Mouse (Mus musculus): ENCODE measurements around the gene Atf6b. TPM values are rescaled to one million over a fixed set of nuclear protein-coding genes. Genes with fewer than 3 reads are reported as not detected.

The Atf6b gene
- polyA plus RNA-seq, 1 experiment from 2014 or later = 12.9 TPM

DNA sequence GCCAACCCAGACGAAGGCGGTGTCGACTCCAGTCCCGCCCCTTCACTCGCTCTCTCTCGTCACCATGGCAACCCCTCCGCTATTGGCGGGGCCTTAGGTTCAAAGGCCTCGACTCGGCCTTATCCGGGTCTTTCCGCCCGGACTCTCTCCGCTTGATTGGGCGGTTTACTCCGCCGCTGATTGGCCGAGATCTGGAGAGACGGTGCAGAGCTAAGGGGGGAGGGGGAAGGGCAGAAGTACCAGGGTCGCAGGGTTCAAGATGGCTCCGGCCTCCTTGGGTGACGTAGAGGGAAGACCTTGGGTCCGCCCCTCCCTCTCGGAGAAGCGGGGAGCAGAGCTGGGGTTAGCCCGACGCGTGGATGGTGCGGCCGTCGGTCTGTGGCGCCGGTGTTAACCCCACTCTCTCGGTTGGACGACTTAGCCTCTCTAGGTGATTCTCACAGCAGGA, 42.9 kb upstream of the Atf6b start, which contains the start of gene Agpat1:
Agpat1 (plus strand) TSS at position 202 of the 448 bp plus-strand sequence.
- DNase-seq = peak; percentile 99
- H3K27me3 ChIP-seq (ENCODE audit: insufficient read depth, low read length) = no peaks in the 10 kb centered on the region
- H3K4me3 ChIP-seq (ENCODE audit: low read depth, low read length) = peak within 1 kb of the TSS; percentile 77
- peaks cover 15% of the 10 kb centered on the region for H3K36me3 ChIP-seq (replicated peaks; ENCODE audit: insufficient read depth, low read length)
- peak within 1 kb of the TSS; percentile 86 for H3K9ac ChIP-seq (replicated peaks)
- WGBS (ENCODE audit: insufficient replicate concordance) = 0% methylated on average over 35 of the region's 35 CpGs
- no peak for TF ChIP-seq EP300 (IDR thresholded peaks at IDR 0.05; ENCODE audit: low read depth)
- TF ChIP-seq CTCF (IDR thresholded peaks at IDR 0.05; ENCODE audit: low read depth) = no peak
- no peaks in the 10 kb centered on the region for H3K9me3 ChIP-seq (ENCODE audit: low read length)
- peak within 1 kb of the TSS; percentile 97 for H3K4me2 ChIP-seq (ENCODE audit: low read depth, low read length)
- peak; percentile 83 for ATAC-seq
- H3K4me1 ChIP-seq (ENCODE audit: insufficient read depth) = peaks cover 53% of the 10 kb centered on the region
- peak within 1 kb of the TSS; percentile 96 for H3K27ac ChIP-seq (ENCODE audit: low read depth)

DNA sequence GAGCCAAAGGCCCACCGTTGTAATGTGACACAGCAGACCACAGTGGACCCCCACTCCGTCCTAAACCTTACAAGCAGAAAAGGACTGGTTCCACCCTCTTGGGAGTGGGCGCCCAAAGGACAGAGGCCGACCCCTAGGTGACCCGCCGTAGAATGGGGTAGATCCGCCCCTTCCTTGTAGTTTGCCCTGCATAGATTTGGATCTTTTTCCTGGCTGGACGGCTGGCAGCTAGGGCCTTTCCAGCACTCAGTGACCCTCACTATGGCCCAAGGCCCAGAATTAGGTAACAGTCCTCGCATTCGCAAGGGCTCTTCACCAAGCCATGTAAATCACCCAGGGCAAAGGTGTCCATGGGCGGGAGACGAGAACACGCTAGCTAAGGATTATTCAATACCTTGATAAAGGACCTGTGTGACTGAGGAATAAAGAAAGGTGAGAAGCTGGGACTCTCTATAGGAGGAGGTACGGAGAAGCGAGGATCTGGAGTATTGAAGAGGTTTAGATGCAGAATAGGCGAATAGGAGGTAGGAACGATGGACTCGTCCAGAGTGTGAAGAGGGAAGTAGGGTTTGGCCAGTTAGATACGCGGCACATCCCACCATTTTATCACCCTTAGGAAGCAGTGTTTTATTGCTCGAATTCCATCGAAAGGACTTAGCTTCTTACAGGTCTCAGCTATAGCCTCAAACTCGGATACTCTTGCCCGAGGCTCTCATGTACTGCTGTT, 42.3 kb upstream of the Atf6b start:
- peak overlapping the region; percentile 92 for H3K4me2 ChIP-seq (ENCODE audit: low read depth, low read length)
- peaks cover 15% of the 10 kb centered on the region for H3K36me3 ChIP-seq (replicated peaks; ENCODE audit: insufficient read depth, low read length)
- peak overlapping the region; percentile 96 for H3K27ac ChIP-seq (ENCODE audit: low read depth)
- peak overlapping the region; percentile 86 for H3K9ac ChIP-seq (replicated peaks)
- ATAC-seq (peak; percentile 2; the same call in 1 of the 2 replicates), DNase-seq (peak; percentile 69)
- peak overlapping the region; percentile 77 for H3K4me3 ChIP-seq (ENCODE audit: low read depth, low read length)
- H3K4me1 ChIP-seq (ENCODE audit: insufficient read depth) = peaks cover 49% of the 10 kb centered on the region
- no peaks in the 10 kb centered on the region for H3K9me3 ChIP-seq (ENCODE audit: low read length)
- TF ChIP-seq CTCF (IDR thresholded peaks at IDR 0.05; ENCODE audit: low read depth) = no peak
- 14% methylated on average over 24 of the region's 24 CpGs for WGBS (ENCODE audit: insufficient replicate concordance)
- no peaks in the 10 kb centered on the region for H3K27me3 ChIP-seq (ENCODE audit: insufficient read depth, low read length)

DNA sequence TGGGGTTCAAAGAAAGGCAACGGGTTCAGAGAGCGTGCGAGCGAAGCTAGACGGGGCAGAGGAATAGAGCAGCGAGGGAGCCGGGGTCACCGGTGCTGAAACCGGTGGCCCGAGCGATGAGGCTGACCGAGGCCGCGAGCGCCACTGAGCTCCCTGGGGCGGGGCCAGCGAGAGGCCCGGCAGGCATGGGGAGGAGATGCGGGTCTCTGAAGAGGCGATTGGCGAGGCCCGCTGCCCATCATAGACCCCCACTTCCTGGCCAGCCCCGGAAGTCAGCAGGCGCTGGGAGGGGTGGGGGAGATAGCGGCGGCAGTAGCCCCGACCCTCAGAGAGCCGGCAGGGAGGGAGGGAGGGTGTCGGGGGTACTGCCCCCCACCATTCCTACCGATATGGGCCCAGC, 41.3 kb upstream of the Atf6b start:
- H3K9me3 ChIP-seq (ENCODE audit: low read length) = no peaks in the 10 kb centered on the region
- DNase-seq (peak; percentile 94), ATAC-seq (peak; percentile 15)
- H3K9ac ChIP-seq (replicated peaks) = peak overlapping the region; percentile 86
- peak overlapping the region; percentile 92 for H3K4me2 ChIP-seq (ENCODE audit: low read depth, low read length)
- H3K27ac ChIP-seq (ENCODE audit: low read depth) = peak overlapping the region; percentile 96
- H3K36me3 ChIP-seq (replicated peaks; ENCODE audit: insufficient read depth, low read length) = peaks cover 13% of the 10 kb centered on the region
- peak overlapping the region; percentile 77 for H3K4me3 ChIP-seq (ENCODE audit: low read depth, low read length)
- no peaks in the 10 kb centered on the region for H3K27me3 ChIP-seq (ENCODE audit: insufficient read depth, low read length)
- TF ChIP-seq CTCF (IDR thresholded peaks at IDR 0.05; ENCODE audit: low read depth) (no peak), EP300 (IDR thresholded peaks at IDR 0.05; ENCODE audit: low read depth) (no peak)
- WGBS (ENCODE audit: insufficient replicate concordance) = under 1% methylated on average over 19 of the region's 30 CpGs
- peaks cover 49% of the 10 kb centered on the region for H3K4me1 ChIP-seq (ENCODE audit: insufficient read depth)

DNA sequence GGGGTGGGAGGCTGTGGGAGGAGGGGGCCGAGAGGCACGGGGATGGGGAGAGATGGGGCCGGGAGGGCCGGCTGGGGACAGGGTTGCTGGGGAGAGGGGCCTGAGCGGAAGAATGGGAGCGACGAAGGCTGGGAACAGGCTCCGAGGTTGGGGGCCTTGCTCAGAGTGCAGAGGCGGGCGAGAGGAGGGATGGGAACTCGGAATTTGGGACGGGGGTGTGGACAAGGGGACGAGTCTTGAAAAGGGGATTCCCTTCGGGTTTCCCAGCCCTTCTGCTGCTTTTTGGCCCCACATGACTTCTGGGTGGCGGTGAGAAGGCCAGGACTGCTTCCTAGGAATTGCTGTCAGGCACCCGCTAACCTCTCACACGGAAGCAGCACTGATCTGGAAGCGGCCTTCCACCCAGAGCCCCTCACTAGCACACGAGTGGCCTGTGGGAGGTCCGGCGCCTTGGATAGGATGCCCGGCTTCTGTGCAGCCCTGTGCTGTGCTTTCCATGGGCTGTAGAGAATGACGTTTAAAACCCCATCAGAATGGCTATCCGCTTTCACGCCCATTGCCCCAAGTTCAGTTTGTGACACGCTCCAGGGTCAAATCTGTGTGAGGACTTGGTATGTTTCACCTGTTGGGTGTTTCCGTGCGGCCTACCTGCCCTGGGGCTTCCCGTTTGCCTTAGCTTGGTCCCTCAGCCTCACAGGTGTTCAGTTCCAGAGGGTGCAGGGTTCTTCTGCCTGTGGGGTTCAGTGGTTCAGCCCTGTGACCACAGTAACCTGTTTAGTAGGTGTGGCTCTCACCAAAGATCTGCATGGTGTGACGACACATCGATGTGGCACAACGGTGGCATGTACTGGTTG, 40.5 kb upstream of the Atf6b start:
- Histone ChIP-seq H3K4me3 (ENCODE audit: low read depth, low read length) (peak overlapping the region; percentile 77), H3K4me2 (ENCODE audit: low read depth, low read length) (peak overlapping the region; percentile 92), H3K27me3 (ENCODE audit: insufficient read depth, low read length) (no peaks in the 10 kb centered on the region), H3K36me3 (replicated peaks; ENCODE audit: insufficient read depth, low read length) (peaks cover 17% of the 10 kb centered on the region; the same call in 1 of the 2 replicates), H3K9me3 (ENCODE audit: low read length) (no peaks in the 10 kb centered on the region), H3K9ac (replicated peaks) (peak overlapping the region; percentile 86), H3K27ac (ENCODE audit: low read depth) (peak overlapping the region; percentile 96), H3K4me1 (ENCODE audit: insufficient read depth) (peaks cover 49% of the 10 kb centered on the region)
- DNase-seq (no peak), ATAC-seq (no peak)
- 11% methylated on average over 32 of the region's 32 CpGs for WGBS (ENCODE audit: insufficient replicate concordance)
- TF ChIP-seq CTCF (IDR thresholded peaks at IDR 0.05; ENCODE audit: low read depth) (no peak), EP300 (IDR thresholded peaks at IDR 0.05; ENCODE audit: low read depth) (no peak)

DNA sequence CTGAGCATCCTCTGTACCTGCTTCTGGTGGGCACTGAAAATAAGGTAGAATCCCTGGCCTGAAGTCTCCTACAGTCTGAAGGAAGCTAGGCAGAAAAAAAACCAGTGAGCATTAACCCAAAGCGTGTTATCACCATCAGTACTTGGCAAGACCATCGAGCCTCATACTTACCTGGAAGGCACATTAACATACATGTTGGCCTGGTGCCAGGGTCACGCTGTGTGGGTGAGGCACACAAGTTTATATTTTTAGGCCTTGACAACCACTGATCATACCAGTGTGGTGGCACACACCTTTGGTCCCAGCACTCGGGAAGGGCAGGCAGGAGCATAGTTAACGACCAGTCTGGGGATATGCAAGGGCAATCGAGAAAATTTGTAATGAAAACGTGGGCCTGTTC, 38.9 kb upstream of the Atf6b start:
- Histone ChIP-seq H3K4me1 (ENCODE audit: insufficient read depth) (peaks cover 36% of the 10 kb centered on the region), H3K9ac (replicated peaks) (no peak overlapping the region), H3K27me3 (ENCODE audit: insufficient read depth, low read length) (no peaks in the 10 kb centered on the region), H3K9me3 (ENCODE audit: low read length) (no peaks in the 10 kb centered on the region), H3K36me3 (replicated peaks; ENCODE audit: insufficient read depth, low read length) (peaks cover 32% of the 10 kb centered on the region), H3K27ac (ENCODE audit: low read depth) (no peak overlapping the region), H3K4me3 (ENCODE audit: low read depth, low read length) (no peak overlapping the region), H3K4me2 (ENCODE audit: low read depth, low read length) (no peak overlapping the region)
- ATAC-seq (no peak), DNase-seq (no peak)
- WGBS (ENCODE audit: insufficient replicate concordance) = 73% methylated on average over 7 of the region's 7 CpGs
- TF ChIP-seq CTCF (IDR thresholded peaks at IDR 0.05; ENCODE audit: low read depth) (no peak), EP300 (IDR thresholded peaks at IDR 0.05; ENCODE audit: low read depth) (no peak)

DNA sequence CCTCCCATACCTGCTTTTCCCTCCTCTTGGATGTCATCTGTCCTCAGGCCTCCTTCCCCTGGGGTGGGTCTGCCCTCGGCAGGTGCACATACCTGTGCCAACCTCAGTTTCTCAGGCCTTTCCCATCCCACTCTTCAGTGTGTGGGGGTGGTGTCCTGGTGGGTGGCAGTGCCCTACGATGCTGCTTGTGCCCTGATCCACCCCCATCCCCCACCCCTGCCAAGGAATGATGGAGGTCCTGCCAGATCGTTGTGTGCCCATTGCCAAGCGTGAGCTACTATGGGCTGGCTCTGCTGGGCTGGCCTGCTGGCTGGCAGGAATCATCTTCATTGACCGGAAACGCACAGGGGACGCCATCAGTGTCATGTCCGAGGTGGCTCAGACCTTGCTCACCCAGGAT, 35.9 kb upstream of the Atf6b start:
- H3K36me3 ChIP-seq (replicated peaks; ENCODE audit: insufficient read depth, low read length) = peaks cover 41% of the 10 kb centered on the region
- no peak overlapping the region for H3K9ac ChIP-seq (replicated peaks)
- DNase-seq (no peak), ATAC-seq (no peak)
- H3K4me1 ChIP-seq (ENCODE audit: insufficient read depth) = peaks cover 23% of the 10 kb centered on the region
- no peaks in the 10 kb centered on the region for H3K27me3 ChIP-seq (ENCODE audit: insufficient read depth, low read length)
- no peak overlapping the region for H3K27ac ChIP-seq (ENCODE audit: low read depth)
- no peaks in the 10 kb centered on the region for H3K9me3 ChIP-seq (ENCODE audit: low read length)
- TF ChIP-seq EP300 (IDR thresholded peaks at IDR 0.05; ENCODE audit: low read depth) (no peak), CTCF (IDR thresholded peaks at IDR 0.05; ENCODE audit: low read depth) (no peak)
- H3K4me3 ChIP-seq (ENCODE audit: low read depth, low read length) = no peak overlapping the region
- no peak overlapping the region for H3K4me2 ChIP-seq (ENCODE audit: low read depth, low read length)
- WGBS (ENCODE audit: insufficient replicate concordance) = 90% methylated on average over 8 of the region's 8 CpGs

Data from liver, postnatal 0 days (tissue).